Mouse (Mus musculus): ENCODE data around the gene Mest.
A peak's percentile ranks its signal among the peaks of the same experiment; 100 is the strongest.

Gene Mest

GRCm38 (mm10) chr6:30738464-30739006, 15.2 kb downstream of the Mest start:
- peak in 1 of 2 experiments; percentile 18 for DNase-seq (ENCODE audit: low spot score in 2 of 2)

- peak in 1 of 2 experiments; percentile 19 for DNase-seq (ENCODE audit: low spot score in 2 of 2)
Measured at GRCm38 (mm10) chr6:30739177-30739747, 15.9 kb downstream of the Mest start.

GRCm38 (mm10) chr6:30744846-30745245, 21.5 kb downstream of the Mest start:
- no peak for DNase-seq (ENCODE audit: low spot score in 2 of 2)

GRCm38 (mm10) chr6:30745591-30745990, 22.2 kb downstream of the Mest start:
- DNase-seq (ENCODE audit: low spot score in 2 of 2) = no peak

- no peak for DNase-seq (ENCODE audit: low spot score in 2 of 2)
Measured at GRCm38 (mm10) chr6:30747631-30748357, 24.4 kb downstream of the Mest start.

- peak in 1 of 2 experiments; percentile 27 for DNase-seq (ENCODE audit: low spot score in 2 of 2)
Measured at GRCm38 (mm10) chr6:30748358-30748910, 25.1 kb downstream of the Mest start.

- no peak for DNase-seq (ENCODE audit: low spot score in 2 of 2)
Measured at GRCm38 (mm10) chr6:30749042-30749689, 25.8 kb downstream of the Mest start.

- no peak for DNase-seq (ENCODE audit: low spot score in 2 of 2)
Measured at GRCm38 (mm10) chr6:30749892-30750291, 26.5 kb downstream of the Mest start.

GRCm38 (mm10) chr6:30750482-30750881, 27.1 kb downstream of the Mest start:
- no peak for DNase-seq (ENCODE audit: low spot score in 2 of 2)

- no peak for DNase-seq (ENCODE audit: low spot score in 2 of 2)
Measured at GRCm38 (mm10) chr6:30751209-30751608, 27.9 kb downstream of the Mest start.
